Mouse (Mus musculus) lung, adult 2 months (tissue): ENCODE measurements around the gene Gpr139.

Experiments
- CTCF ChIP-seq: fragments of 200-500 bp; IDR thresholded peaks from 2 replicates; pipeline ENCODE4 v1.5.1; 2011; ENCODE audit warnings: mild to moderate bottlenecking, low read length, control low read depth; ENCODE audit not compliant: insufficient read depth
- POLR2A ChIP-seq: fragments of 200-500 bp; IDR thresholded peaks from 2 replicates; pipeline ENCODE4 v1.6.1; 2011; ENCODE audit warnings: low read depth, mild to moderate bottlenecking, control low read depth, low read length, borderline replicate concordance; ENCODE audit errors: extremely low read depth

DNA sequence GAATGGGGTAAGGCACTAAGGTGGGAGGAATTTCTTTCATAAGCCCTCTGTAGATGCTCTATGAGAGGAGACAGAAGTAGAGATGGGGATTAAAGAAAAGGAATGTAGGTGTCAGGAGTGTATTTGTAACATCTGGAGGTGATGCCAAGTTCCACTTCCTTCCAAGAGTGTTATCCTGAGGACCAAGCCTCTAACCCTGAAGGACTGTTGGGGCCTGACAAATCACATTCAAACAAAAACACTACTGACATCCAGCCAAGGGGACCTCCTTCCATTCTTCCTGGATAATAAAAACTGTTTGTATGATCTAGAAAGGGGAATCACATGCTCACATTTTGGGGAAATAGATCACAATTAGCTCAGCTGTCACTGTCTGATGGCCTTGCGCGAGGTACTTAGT lies 34.7 kb upstream of the Gpr139 start:
- TF ChIP-seq CTCF, result no peak
- no peak for TF ChIP-seq POLR2A
